Mouse (Mus musculus): Measurements from ENCODE around the gene Dsel. TPM values are rescaled to one million over a fixed set of nuclear protein-coding genes. Genes with fewer than 3 reads are reported as not detected.

Gene Dsel
- polyA plus RNA-seq, 1 experiment from 2014 or later, result 16.6 TPM

DNA sequence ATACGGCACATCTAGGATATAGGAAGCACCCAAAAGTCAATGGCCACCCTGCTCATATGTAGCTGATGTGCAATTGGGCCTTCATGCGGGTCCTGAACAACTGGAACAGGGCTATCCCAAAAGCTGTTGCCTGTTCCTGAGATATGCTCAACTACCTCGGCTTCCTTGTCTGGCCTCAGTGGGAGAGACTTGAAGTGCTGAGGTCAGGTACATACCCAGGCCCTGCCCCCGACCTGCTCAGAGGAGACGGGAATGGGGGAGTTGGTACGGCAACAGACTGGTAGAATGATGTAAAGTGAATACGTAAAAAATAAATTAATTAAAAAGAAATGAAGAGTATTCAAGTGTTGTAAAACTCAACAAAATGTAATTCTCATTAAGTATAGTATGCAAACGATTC lies 12.3 kb downstream of the Dsel start:
- 0 out of 2 replicates have a peak, but pooled peaks have one; percentile 56 for ATAC-seq (replicated peaks; ENCODE audit: insufficient number of reproducible peaks, low FRiP score, low TSS enrichment, low read depth)
- no peaks in the 10 kb centered on the region for H3K36me3 ChIP-seq (replicated peaks; ENCODE audit: control insufficient read depth, insufficient read depth, low read depth, low read length)
- no peak overlapping the region for H3K4me3 ChIP-seq (ENCODE audit: low read depth, low read length)
- no peaks in the 10 kb centered on the region for H3K27me3 ChIP-seq (ENCODE audit: control insufficient read depth, insufficient read depth, low read length)
- no peaks in the 10 kb centered on the region for H3K4me1 ChIP-seq (ENCODE audit: control insufficient read depth, insufficient read depth, low read length)
- H3K9ac ChIP-seq (replicated peaks; ENCODE audit: low read length), result no peak overlapping the region
- 91% methylated on average over 8 of the region's 8 CpGs for WGBS
- DNase-seq (ENCODE audit: low spot score), result no peak
- H3K9me3 ChIP-seq (replicated peaks; ENCODE audit: control insufficient read depth, low read length), result no peaks in the 10 kb centered on the region
- H3K27ac ChIP-seq (replicated peaks; ENCODE audit: low read depth, low read length), result no peak overlapping the region
- H3K4me2 ChIP-seq (ENCODE audit: low read depth, low read length), result no peak overlapping the region

DNA sequence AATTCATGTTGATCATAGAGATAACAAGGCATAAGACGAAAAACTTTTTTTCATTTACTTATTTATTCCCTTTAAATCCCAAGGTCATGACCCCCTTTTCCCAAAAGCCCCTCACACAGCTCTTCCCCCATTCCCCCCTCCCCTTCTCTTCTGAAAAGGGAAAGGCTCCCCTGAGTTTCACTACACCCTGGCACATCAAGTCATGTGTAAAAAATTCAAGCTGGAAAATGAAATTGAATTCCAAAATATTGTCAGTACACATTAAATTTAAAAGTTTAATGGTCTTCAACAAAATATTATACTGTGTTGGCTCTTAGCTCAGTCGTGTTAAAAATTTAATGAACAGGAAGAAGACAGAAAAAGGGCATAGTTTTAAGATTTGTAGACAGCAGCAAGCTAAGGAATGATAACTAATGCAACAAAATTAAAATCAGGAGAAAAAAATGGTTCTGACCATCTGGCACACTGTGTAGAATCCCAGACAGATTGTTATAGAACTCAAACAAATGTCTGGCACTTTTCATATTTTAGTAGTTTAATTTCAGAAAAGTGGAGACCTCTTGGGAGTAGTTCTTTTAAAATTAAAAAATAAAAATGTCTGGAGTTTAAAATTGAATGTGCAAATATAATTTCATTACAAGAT lies 31.0 kb downstream of the Dsel start:
- no peaks in the 10 kb centered on the region for H3K27me3 ChIP-seq (ENCODE audit: control insufficient read depth, insufficient read depth, low read length)
- H3K4me1 ChIP-seq (ENCODE audit: control insufficient read depth, insufficient read depth, low read length), result no peaks in the 10 kb centered on the region
- H3K9me3 ChIP-seq (replicated peaks; ENCODE audit: control insufficient read depth, low read length), result no peaks in the 10 kb centered on the region
- WGBS, result 67% methylated on average over 2 of the region's 2 CpGs
- no peaks in the 10 kb centered on the region for H3K36me3 ChIP-seq (replicated peaks; ENCODE audit: control insufficient read depth, insufficient read depth, low read depth, low read length)
- DNase-seq (ENCODE audit: low spot score), result no peak
- no peak overlapping the region for H3K9ac ChIP-seq (replicated peaks; ENCODE audit: low read length)
- H3K4me3 ChIP-seq (ENCODE audit: low read depth, low read length), result no peak overlapping the region
- ATAC-seq (replicated peaks; ENCODE audit: insufficient number of reproducible peaks, low FRiP score, low TSS enrichment, low read depth), result no peak
- no peak overlapping the region for H3K4me2 ChIP-seq (ENCODE audit: low read depth, low read length)
- no peak overlapping the region for H3K27ac ChIP-seq (replicated peaks; ENCODE audit: low read depth, low read length)

Data from embryonic facial prominence, embryonic 11.5 days (tissue).